25 mouse cellular contexts compared by ENCODE assay signal in the genomic region with DNA sequence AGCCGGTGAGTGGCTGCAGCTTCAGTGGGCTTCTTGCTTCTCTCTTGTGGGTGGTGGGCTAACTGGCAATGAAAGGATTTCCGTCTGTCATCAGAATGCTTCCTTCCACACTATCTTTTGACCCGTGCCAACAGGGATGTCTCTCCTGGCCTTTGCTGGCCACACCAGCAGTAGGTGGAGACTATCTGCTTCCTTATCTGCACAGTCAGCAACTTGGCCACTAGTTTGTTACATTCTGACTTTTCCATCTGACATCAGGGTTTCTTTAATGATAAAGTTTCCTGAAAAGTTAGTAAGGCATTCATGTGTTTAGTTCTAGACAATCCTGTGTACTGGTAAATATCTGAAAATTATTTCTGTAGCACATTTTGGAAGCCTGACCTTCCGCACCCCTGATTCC. TPM values are rescaled to one million over a fixed set of nuclear protein-coding genes. Genes with fewer than 3 reads are reported as not detected.
A peak's percentile ranks its signal among the peaks of the same experiment; 100 is the strongest.
DNase-seq lines count a peak whose midpoint lies in the region; ATAC-seq lines count a peak whose summit lies in the region.
"Had no signal": no experiment of that assay in that cellular context is flagged by ENCODE, and none has a peak within 500 bp of the region (broad histone marks: within the 10 kb centered on the region; RNA-seq: fewer than 3 reads in every experiment).

No protein-coding gene starts in this region.

- peak; percentile 88 for DNase-seq in heart, adult 11 months
- DNase-seq in heart, postnatal 14 days = no peak
- no peak for DNase-seq in heart, postnatal 25 days (ENCODE audit: low spot score)
- DNase-seq in midbrain, embryonic 11.5 days (ENCODE audit: low spot score, missing footprints) = peak; percentile 72
- DNase-seq in midbrain, embryonic 10.5 days (ENCODE audit: low spot score) = no peak
- DNase-seq: adrenal gland, adult 8-10 months; gastrocnemius, postnatal 25 days; kidney, adult 11 months; lung, postnatal 36 days; right cerebral cortex, postnatal 25 days; spleen, adult 18-20 months; thymus, postnatal 14 days had no signal

- intact Hi-C loops in heart, postnatal 14 days (cut with DNase I) = loop anchor here (5.0 kb wide), 1 partner anchor 39 kb away; no protein-coding TSS in a partner anchor
- intact Hi-C loops in heart, postnatal 25 days (cut with DNase I) = loop anchor here (5.0 kb wide), 1 partner anchor 39 kb away; no protein-coding TSS in a partner anchor

- no peak overlapping the region; the same call in 1 of the 2 replicates for H3K4me2 ChIP-seq in heart, embryonic 16.5 days (ENCODE audit: low read depth, low read length)
- no peak overlapping the region for H3K4me2 ChIP-seq in midbrain, embryonic 11.5 days
- H3K4me2 ChIP-seq: forebrain, embryonic 13.5 days; hindbrain, embryonic 15.5 days; kidney, embryonic 15.5 days; limb, embryonic 13.5 days; midbrain, embryonic 15.5 days had no signal

- no peaks in the 10 kb centered on the region for H3K9me3 ChIP-seq in heart, embryonic 16.5 days (replicated peaks; ENCODE audit: control insufficient read depth, low read length)
- H3K9me3 ChIP-seq in midbrain, embryonic 11.5 days (ENCODE audit: control insufficient read depth, low read length) = no peaks in the 10 kb centered on the region
- no peaks in the 10 kb centered on the region for H3K9me3 ChIP-seq in midbrain, embryonic 10.5 days (replicated peaks)
- H3K9me3 ChIP-seq: forebrain, embryonic 13.5 days; hindbrain, embryonic 10.5 days; hindbrain, embryonic 15.5 days; kidney, embryonic 15.5 days; limb, embryonic 13.5 days; megakaryocyte, embryonic 14.5 days; midbrain, embryonic 15.5 days had no signal

- H3K27me3 ChIP-seq in heart, embryonic 16.5 days (ENCODE audit: control insufficient read depth, insufficient read depth, low read length) = no peaks in the 10 kb centered on the region
- H3K27me3 ChIP-seq in midbrain, embryonic 11.5 days (ENCODE audit: control insufficient read depth, insufficient read depth, low read length) = no peaks in the 10 kb centered on the region
- no peaks in the 10 kb centered on the region for H3K27me3 ChIP-seq in midbrain, embryonic 10.5 days (ENCODE audit: low read depth, poor library complexity, severe bottlenecking)
- H3K27me3 ChIP-seq: forebrain, embryonic 13.5 days; hindbrain, embryonic 15.5 days; kidney, embryonic 15.5 days; limb, embryonic 13.5 days; megakaryocyte, embryonic 14.5 days; midbrain, embryonic 15.5 days had no signal

- H3K9ac ChIP-seq in heart, embryonic 16.5 days (ENCODE audit: low read length) = no peak overlapping the region
- H3K9ac ChIP-seq in midbrain, embryonic 11.5 days (ENCODE audit: low read length) = no peak overlapping the region
- H3K9ac ChIP-seq: forebrain, embryonic 13.5 days; hindbrain, embryonic 15.5 days; kidney, embryonic 15.5 days; limb, embryonic 13.5 days; midbrain, embryonic 15.5 days had no signal

- no peak for ATAC-seq in heart, embryonic 16.5 days (replicated peaks; ENCODE audit: extremely low read depth, insufficient read depth, low FRiP score)
- no peak for ATAC-seq in midbrain, embryonic 11.5 days (ENCODE audit: low FRiP score)
- peak; percentile 52; the same call in 1 of the 2 replicates for ATAC-seq in megakaryocyte-erythroid progenitor cell, adult 5-6 weeks (replicated peaks; ENCODE audit: low FRiP score, low TSS enrichment, poor library complexity, severe bottlenecking)
- ATAC-seq in monocyte, adult 5-6 weeks (replicated peaks; ENCODE audit: insufficient number of reproducible peaks, low FRiP score, low TSS enrichment, poor library complexity, severe bottlenecking) = no peak
- ATAC-seq: activated CD4-positive, CD25-positive, alpha-beta regulatory T cell, adult 4 months; forebrain, embryonic 13.5 days; inflammation-experienced regulatory T-cells, adult 6 months; midbrain, embryonic 15.5 days had no signal

- H3K4me3 ChIP-seq in heart, embryonic 16.5 days (ENCODE audit: low read length) = no peak overlapping the region
- no peak overlapping the region for H3K4me3 ChIP-seq in midbrain, embryonic 11.5 days (ENCODE audit: low read depth, low read length)
- no peak overlapping the region for H3K4me3 ChIP-seq in midbrain, embryonic 10.5 days
- H3K4me3 ChIP-seq: forebrain, embryonic 13.5 days; hindbrain, embryonic 10.5 days; hindbrain, embryonic 15.5 days; kidney, embryonic 15.5 days; layer of hippocampus, adult 2 months; limb, embryonic 13.5 days; megakaryocyte, embryonic 14.5 days; midbrain, embryonic 15.5 days had no signal

- 0 out of 2 replicates have a peak overlapping the region, but pooled peaks have one; percentile 4 for H3K27ac ChIP-seq in heart, embryonic 16.5 days (ENCODE audit: low read length)
- H3K27ac ChIP-seq in midbrain, embryonic 11.5 days (ENCODE audit: low read depth, low read length) = no peak overlapping the region
- H3K27ac ChIP-seq in midbrain, embryonic 10.5 days (replicated peaks) = no peak overlapping the region
- H3K27ac ChIP-seq: forebrain, embryonic 13.5 days; hindbrain, embryonic 10.5 days; hindbrain, embryonic 15.5 days; kidney, embryonic 15.5 days; layer of hippocampus, adult 2 months; limb, embryonic 13.5 days; midbrain, embryonic 15.5 days had no signal

- WGBS in heart, embryonic 16.5 days = 42% methylated on average over 4 of the region's 4 CpGs
- WGBS in midbrain, embryonic 11.5 days = 95% methylated on average over 4 of the region's 4 CpGs
- WGBS in midbrain, embryonic 10.5 days = 93% methylated on average over 4 of the region's 4 CpGs

- H3K36me3 ChIP-seq in heart, embryonic 16.5 days (ENCODE audit: control insufficient read depth, insufficient read depth) = peaks cover 3% of the 10 kb centered on the region; the same call in 1 of the 2 replicates
- 0 out of 2 replicates have a peak, but pooled peaks cover 2% of the 10 kb centered on the region for H3K36me3 ChIP-seq in midbrain, embryonic 11.5 days (ENCODE audit: control insufficient read depth, insufficient read depth, low read length)
- H3K36me3 ChIP-seq in midbrain, embryonic 10.5 days = peaks cover 34% of the 10 kb centered on the region
- H3K36me3 ChIP-seq: hindbrain, embryonic 15.5 days; midbrain, embryonic 15.5 days had no signal

- H3K4me1 ChIP-seq in heart, embryonic 16.5 days (ENCODE audit: control insufficient read depth, insufficient read depth, low read length) = peaks cover 26% of the 10 kb centered on the region
- H3K4me1 ChIP-seq in midbrain, embryonic 11.5 days (ENCODE audit: control insufficient read depth, insufficient read depth, low read length) = no peaks in the 10 kb centered on the region
- no peaks in the 10 kb centered on the region for H3K4me1 ChIP-seq in midbrain, embryonic 10.5 days
- H3K4me1 ChIP-seq: limb, embryonic 13.5 days had no signal

RNA-seq across cellular contexts. Expression of gene Fam193a, which starts 41.1 kb away (rescaled TPM):
- total RNA-seq in heart, postnatal 14 days (2021) = 10 to 100 TPM; 32.6 to 36.6 TPM
- polyA plus RNA-seq in heart, embryonic 16.5 days (2015; fragmentation: Nextera tagmentation; extraction: Ambion mirVana) = 7.3 and 7.5 TPM in 2 replicates
- total RNA-seq in heart, postnatal 25 days (2021) = 10 to 100 TPM; 24.3 to 29.7 TPM
- polyA plus RNA-seq in midbrain, embryonic 11.5 days (2014; fragmentation: Nextera tagmentation; extraction: Ambion mirVana) = 14.4 and 15.3 TPM in 2 replicates
- polyA plus RNA-seq in midbrain, embryonic 10.5 days (2016; fragmentation: Nextera tagmentation; extraction: Ambion mirVana) = 12.1 and 13.9 TPM in 2 replicates
- 33.6 and 42.2 TPM in 2 replicates for total RNA-seq in megakaryocyte-erythroid progenitor cell, adult 5-6 weeks (2014; fragmentation: Nextera tagmentation)
- total RNA-seq in megakaryocyte-erythroid progenitor cell, adult 5-6 weeks (2017) = 20.1 and 45.7 TPM in 2 replicates
- total RNA-seq in monocyte, adult 5-6 weeks (2017) = 28.6 to 65.7 TPM (median 40.7 TPM) in 3 replicates

Comparison
In these comparisons a context has a peak if more than half of its experiments do, and no peak if none do; other contexts are left out.
1. DNase-seq: peak in heart, adult 11 months (single experiment) and midbrain, embryonic 11.5 days (single experiment); none in heart, postnatal 14 days (0 of 2), heart, postnatal 25 days (single experiment) and midbrain, embryonic 10.5 days (single experiment).